Mouse (Mus musculus) myocyte (in vitro differentiated cells): ENCODE measurements around the gene Cabcoco1.

ENCODE experiments used
- MAX ChIP-seq: IDR thresholded peaks from one replicate; pipeline ENCODE4 v1.6.1; 2011; ENCODE audit warnings: low read depth, mild to moderate bottlenecking, control low read depth
- MYOD1 ChIP-seq, 3 experiments: IDR thresholded peaks; one replicate each; pipeline ENCODE4 v1.6.1; 2011; ENCODE audit warnings: control low read depth in 2 of 3, low read depth in 2 of 3, mild to moderate bottlenecking in 2 of 3, moderate library complexity in 1 of 3; ENCODE audit not compliant: insufficient read length in 2 of 3, control insufficient read depth in 1 of 3
- POLR2A ChIP-seq: IDR thresholded peaks from one replicate; pipeline ENCODE4 v1.6.1; 2011; ENCODE audit warnings: low read depth, mild to moderate bottlenecking, control low read depth, moderate library complexity; ENCODE audit not compliant: insufficient read length
- USF1 ChIP-seq: IDR thresholded peaks from one replicate; pipeline ENCODE4 v1.6.1; 2011; ENCODE audit warnings: low read depth, mild to moderate bottlenecking, control low read depth, moderate library complexity

DNA sequence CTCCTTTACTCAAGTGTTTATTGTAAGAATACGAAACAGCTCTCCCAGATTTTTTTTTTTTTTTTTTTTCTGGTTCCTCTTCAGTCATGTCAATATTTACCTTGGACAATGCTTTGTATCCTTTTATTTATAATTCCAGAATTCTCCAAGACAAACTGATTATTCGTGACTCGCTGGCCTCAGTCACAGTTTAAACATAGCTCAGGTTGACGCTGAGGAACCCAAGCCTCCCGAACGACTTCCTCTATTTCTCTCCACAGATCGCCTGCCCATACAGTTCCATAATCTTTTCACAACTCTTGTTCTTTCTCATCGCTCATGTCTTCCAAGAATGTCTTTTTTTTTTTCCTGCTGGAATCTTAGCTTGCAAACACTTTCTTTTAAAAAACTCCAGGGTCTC, 144.9 kb downstream of the Cabcoco1 start:
- no peak for TF ChIP-seq POLR2A
- TF ChIP-seq USF1: no peak
- TF ChIP-seq MAX: no peak
- no peak for TF ChIP-seq MYOD1 (IDR thresholded peaks at IDR 0.05; ENCODE audit: control insufficient read depth in 1 of 3, insufficient read length in 2 of 3, low read depth in 2 of 3)
